Mouse (Mus musculus) lung, embryonic 15.5 days (tissue): ENCODE measurements around the gene Patj. TPM values are rescaled to one million over a fixed set of nuclear protein-coding genes. Genes with fewer than 3 reads are reported as not detected.

Experiments
- ATAC-seq: fragments of 200-750 bp; cut with Nextera tagmentation; 2 replicates; pipeline ENCODE4 v1.8.0; 2017; ENCODE audit warnings: moderate number of reproducible peaks, borderline replicate concordance; ENCODE audit not compliant: low FRiP score, low TSS enrichment; ENCODE audit errors: extremely low read depth
- H3K27ac ChIP-seq: fragments of 300-500 bp; sonication (generic); 2 replicates; pipeline ENCODE4 v1.5.1; 2015; ENCODE audit warnings: moderate library complexity, mild to moderate bottlenecking, inconsistent platforms
- H3K27me3 ChIP-seq: fragments of 300-500 bp; sonication (generic); 2 replicates; pipeline ENCODE4 v1.6.1; 2015; ENCODE audit warnings: inconsistent platforms
- H3K36me3 ChIP-seq: fragments of 300-500 bp; sonication (generic); 2 replicates; pipeline ENCODE4 v1.6.1; 2015; ENCODE audit warnings: inconsistent platforms
- H3K4me1 ChIP-seq: fragments of 300-500 bp; sonication (generic); 2 replicates; pipeline ENCODE4 v1.6.1; 2015; ENCODE audit warnings: inconsistent platforms
- H3K4me2 ChIP-seq: fragments of 300-500 bp; sonication (generic); 2 replicates; pipeline ENCODE4 v1.6.1; 2015; ENCODE audit warnings: inconsistent platforms, mild to moderate bottlenecking, moderate library complexity
- H3K4me3 ChIP-seq: fragments of 300-500 bp; sonication (generic); 2 replicates; pipeline ENCODE4 v1.5.1; 2015; ENCODE audit warnings: mild to moderate bottlenecking, inconsistent platforms
- H3K9ac ChIP-seq: fragments of 300-500 bp; sonication (generic); 2 replicates; pipeline ENCODE4 v1.6.1; 2015; ENCODE audit warnings: inconsistent platforms
- H3K9me3 ChIP-seq: fragments of 300-500 bp; sonication (generic); 2 replicates; pipeline ENCODE4 v1.6.1; 2016; ENCODE audit warnings: inconsistent platforms
- WGBS: fragments of 180-500 bp; shearing (Covaris S2); methylation state at CpG from one replicate; pipeline ENCODE4 v1.1.7; 2015; 5-methylcytosine and 5-hydroxymethylcytosine counted together
- polyA plus RNA-seq: library from polyadenylated mRNA; unstranded; fragments of >200 nt; fragmentation: Nextera tagmentation; extraction: Ambion mirVana; gene quantifications from 2 replicates; pipeline ENCODE4 v1.2.1, GENCODE M21; 2015

Gene Patj
- polyA plus RNA-seq, 1 experiment from 2014 or later = 23.8 TPM

GRCm38 (mm10) chr4:98638731-98639130, 243.1 kb downstream of the Patj start:
- no peak for ATAC-seq
- H3K4me1 ChIP-seq = no peaks in the 10 kb centered on the region
- no peak overlapping the region for H3K9ac ChIP-seq
- no peaks in the 10 kb centered on the region for H3K36me3 ChIP-seq
- WGBS = 87% methylated on average over 8 of the region's 8 CpGs
- no peak overlapping the region for H3K4me3 ChIP-seq
- H3K4me2 ChIP-seq = no peak overlapping the region
- no peak overlapping the region for H3K27ac ChIP-seq
- H3K27me3 ChIP-seq = no peaks in the 10 kb centered on the region
- no peaks in the 10 kb centered on the region for H3K9me3 ChIP-seq

- H3K4me2 ChIP-seq = no peak overlapping the region
- 0 out of 2 replicates have a peak, but pooled peaks cover 2% of the 10 kb centered on the region for H3K36me3 ChIP-seq
- H3K4me1 ChIP-seq = peaks cover 7% of the 10 kb centered on the region; the same call in 1 of the 2 replicates
- H3K9me3 ChIP-seq = no peaks in the 10 kb centered on the region
- no peak for ATAC-seq
- 32% methylated on average over 7 of the region's 7 CpGs for WGBS
- no peak overlapping the region for H3K9ac ChIP-seq
- no peak overlapping the region for H3K27ac ChIP-seq
- H3K27me3 ChIP-seq = no peaks in the 10 kb centered on the region
- no peak overlapping the region for H3K4me3 ChIP-seq
These were observed 258.1 kb downstream of the Patj start for GRCm38 (mm10) chr4:98653650-98654049.

- Histone ChIP-seq H3K36me3 (0 out of 2 replicates have a peak, but pooled peaks cover 2% of the 10 kb centered on the region), H3K4me1 (peaks cover 7% of the 10 kb centered on the region; the same call in 1 of the 2 replicates), H3K9ac (no peak overlapping the region), H3K4me2 (no peak overlapping the region), H3K9me3 (no peaks in the 10 kb centered on the region), H3K27me3 (no peaks in the 10 kb centered on the region), H3K4me3 (no peak overlapping the region), H3K27ac (no peak overlapping the region)
- WGBS = 38% methylated on average over 2 of the region's 2 CpGs
- ATAC-seq = peak; percentile 62
These were observed 258.8 kb downstream of the Patj start for GRCm38 (mm10) chr4:98654419-98654821.

- Histone ChIP-seq H3K27ac (no peak overlapping the region), H3K9ac (no peak overlapping the region), H3K9me3 (no peaks in the 10 kb centered on the region), H3K36me3 (0 out of 2 replicates have a peak, but pooled peaks cover under 1% of the 10 kb centered on the region), H3K4me2 (no peak overlapping the region), H3K4me1 (peaks cover 7% of the 10 kb centered on the region; the same call in 1 of the 2 replicates), H3K27me3 (no peaks in the 10 kb centered on the region), H3K4me3 (no peak overlapping the region)
- whole genome bisulfite sequencing = 77% methylated on average over 1 of the region's 1 CpGs
- no peak for ATAC-seq
These were observed 261.2 kb downstream of the Patj start for GRCm38 (mm10) chr4:98656759-98657158.

- H3K4me1 ChIP-seq = peaks cover 7% of the 10 kb centered on the region; the same call in 1 of the 2 replicates
- WGBS = 64% methylated on average over 2 of the region's 2 CpGs
These were observed 263.4 kb downstream of the Patj start for GRCm38 (mm10) chr4:98659032-98659431.

GRCm38 (mm10) chr4:98660534-98660933, 264.9 kb downstream of the Patj start:
- ATAC-seq = no peak
- H3K4me3 ChIP-seq = no peak overlapping the region
- no peaks in the 10 kb centered on the region for H3K36me3 ChIP-seq
- 57% methylated on average over 2 of the region's 2 CpGs for WGBS
- no peak overlapping the region for H3K9ac ChIP-seq
- H3K27me3 ChIP-seq = no peaks in the 10 kb centered on the region
- H3K4me1 ChIP-seq = no peaks in the 10 kb centered on the region
- no peak overlapping the region for H3K4me2 ChIP-seq
- H3K27ac ChIP-seq = no peak overlapping the region
- no peaks in the 10 kb centered on the region for H3K9me3 ChIP-seq

More at GRCm38 (mm10) chr4:98659032-98659431, 263.4 kb downstream of the Patj start:
- no peaks in the 10 kb centered on the region for H3K36me3 ChIP-seq
- H3K4me3 ChIP-seq = no peak overlapping the region
- no peak overlapping the region for H3K4me2 ChIP-seq
- H3K27ac ChIP-seq = no peak overlapping the region
- H3K9me3 ChIP-seq = no peaks in the 10 kb centered on the region
- no peaks in the 10 kb centered on the region for H3K27me3 ChIP-seq
- ATAC-seq = no peak
- H3K9ac ChIP-seq = no peak overlapping the region

- no peak overlapping the region for H3K4me3 ChIP-seq
- H3K9me3 ChIP-seq = no peaks in the 10 kb centered on the region
- ATAC-seq = no peak
- H3K4me2 ChIP-seq = no peak overlapping the region
- H3K4me1 ChIP-seq = no peaks in the 10 kb centered on the region
- no peak overlapping the region for H3K27ac ChIP-seq
- H3K9ac ChIP-seq = no peak overlapping the region
- 86% methylated on average over 7 of the region's 7 CpGs for WGBS
- no peaks in the 10 kb centered on the region for H3K36me3 ChIP-seq
- no peaks in the 10 kb centered on the region for H3K27me3 ChIP-seq
These were observed 270.3 kb downstream of the Patj start for GRCm38 (mm10) chr4:98665884-98666283.

GRCm38 (mm10) chr4:98666451-98666850, 270.9 kb downstream of the Patj start:
- Histone ChIP-seq H3K9me3 (no peaks in the 10 kb centered on the region), H3K4me3 (no peak overlapping the region), H3K9ac (no peak overlapping the region), H3K27me3 (no peaks in the 10 kb centered on the region), H3K4me1 (no peaks in the 10 kb centered on the region), H3K36me3 (no peaks in the 10 kb centered on the region), H3K4me2 (no peak overlapping the region), H3K27ac (no peak overlapping the region)
- 74% methylated on average over 1 of the region's 1 CpGs for WGBS
- no peak for ATAC-seq

GRCm38 (mm10) chr4:98667009-98667408, 271.4 kb downstream of the Patj start:
- Histone ChIP-seq H3K4me1 (no peaks in the 10 kb centered on the region), H3K27ac (no peak overlapping the region), H3K9ac (no peak overlapping the region), H3K27me3 (no peaks in the 10 kb centered on the region), H3K4me3 (no peak overlapping the region), H3K9me3 (no peaks in the 10 kb centered on the region), H3K4me2 (no peak overlapping the region), H3K36me3 (no peaks in the 10 kb centered on the region)
- WGBS = 63% methylated on average over 3 of the region's 3 CpGs
- no peak for ATAC-seq

GRCm38 (mm10) chr4:98677506-98677905, 281.9 kb downstream of the Patj start:
- Histone ChIP-seq H3K4me2 (no peak overlapping the region), H3K27ac (no peak overlapping the region), H3K4me1 (no peaks in the 10 kb centered on the region), H3K27me3 (no peaks in the 10 kb centered on the region), H3K4me3 (no peak overlapping the region), H3K9me3 (no peaks in the 10 kb centered on the region), H3K9ac (no peak overlapping the region), H3K36me3 (no peaks in the 10 kb centered on the region)
- ATAC-seq = no peak
- WGBS = 55% methylated on average over 9 of the region's 9 CpGs

GRCm38 (mm10) chr4:98686678-98687267, 291.2 kb downstream of the Patj start:
- Histone ChIP-seq H3K4me3 (no peak overlapping the region), H3K9me3 (no peaks in the 10 kb centered on the region), H3K4me1 (no peaks in the 10 kb centered on the region), H3K9ac (no peak overlapping the region), H3K27ac (no peak overlapping the region), H3K4me2 (no peak overlapping the region), H3K27me3 (no peaks in the 10 kb centered on the region), H3K36me3 (0 out of 2 replicates have a peak, but pooled peaks cover 3% of the 10 kb centered on the region)
- WGBS = 89% methylated on average over 11 of the region's 11 CpGs
- ATAC-seq = no peak

GRCm38 (mm10) chr4:98688116-98688515, 292.5 kb downstream of the Patj start:
- Histone ChIP-seq H3K4me2 (no peak overlapping the region), H3K9ac (no peak overlapping the region), H3K27ac (no peak overlapping the region), H3K36me3 (0 out of 2 replicates have a peak, but pooled peaks cover 3% of the 10 kb centered on the region), H3K4me3 (no peak overlapping the region), H3K27me3 (no peaks in the 10 kb centered on the region), H3K4me1 (no peaks in the 10 kb centered on the region), H3K9me3 (no peaks in the 10 kb centered on the region)
- 89% methylated on average over 11 of the region's 11 CpGs for WGBS
- no peak for ATAC-seq
